Comparison of ENCODE assay signal across 18 mouse cellular contexts in genomic region chr12:82489621-82490020, GRCm38 (mm10).
DNase-seq lines count a peak whose midpoint lies in the region; ATAC-seq and TF ChIP-seq lines count a peak whose summit lies in the region.
"Had no signal": no experiment of that assay in that cellular context is flagged by ENCODE, and none has a peak within 500 bp of the region (broad histone marks: within the 10 kb centered on the region; RNA-seq: fewer than 3 reads in every experiment).

No protein-coding gene starts in this region.

- WGBS in intestine, embryonic 14.5 days = 57% methylated on average over 7 of the region's 7 CpGs
- WGBS in intestine, embryonic 15.5 days = 55% methylated on average over 7 of the region's 7 CpGs
- WGBS in kidney, postnatal 0 days = 61% methylated on average over 7 of the region's 7 CpGs

- no peak overlapping the region for H3K4me3 ChIP-seq in intestine, embryonic 14.5 days (ENCODE audit: low read depth, low read length)
- H3K4me3 ChIP-seq in intestine, embryonic 15.5 days (replicated peaks) = no peak overlapping the region
- no peak overlapping the region for H3K4me3 ChIP-seq in brown adipose tissue, adult 24 weeks (ENCODE audit: insufficient read depth, low read depth, low read length)
- H3K4me3 ChIP-seq in kidney, postnatal 0 days (replicated peaks; ENCODE audit: low read depth, low read length) = no peak overlapping the region
- H3K4me3 ChIP-seq: forebrain, embryonic 15.5 days; hindbrain, embryonic 10.5 days; liver, embryonic 15.5 days; myocyte had no signal

- H3K36me3 ChIP-seq in intestine, embryonic 14.5 days (ENCODE audit: control insufficient read depth, insufficient read depth, low read length) = no peaks in the 10 kb centered on the region
- H3K36me3 ChIP-seq in intestine, embryonic 15.5 days = no peaks in the 10 kb centered on the region
- no peaks in the 10 kb centered on the region for H3K36me3 ChIP-seq in kidney, postnatal 0 days (ENCODE audit: insufficient read depth, low read length)
- H3K36me3 ChIP-seq: forebrain, embryonic 15.5 days; G1E; hindbrain, embryonic 10.5 days; liver, embryonic 15.5 days had no signal

- no peak for TF ChIP-seq CTCF in kidney, postnatal 0 days (IDR thresholded peaks at IDR 0.05; ENCODE audit: low read depth)

- no peak overlapping the region for H3K4me2 ChIP-seq in intestine, embryonic 14.5 days (ENCODE audit: low read length)
- no peak overlapping the region for H3K4me2 ChIP-seq in intestine, embryonic 15.5 days (replicated peaks)
- H3K4me2 ChIP-seq in kidney, postnatal 0 days (ENCODE audit: low read length) = no peak overlapping the region
- H3K4me2 ChIP-seq: forebrain, embryonic 15.5 days; liver, embryonic 15.5 days; midbrain, embryonic 11.5 days had no signal

- no peaks in the 10 kb centered on the region for H3K27me3 ChIP-seq in intestine, embryonic 14.5 days (replicated peaks; ENCODE audit: control insufficient read depth, insufficient read depth, low read length)
- no peaks in the 10 kb centered on the region for H3K27me3 ChIP-seq in intestine, embryonic 15.5 days (replicated peaks)
- H3K27me3 ChIP-seq in kidney, postnatal 0 days (ENCODE audit: insufficient read depth, low read length) = no peaks in the 10 kb centered on the region
- H3K27me3 ChIP-seq: forebrain, embryonic 15.5 days; liver, embryonic 15.5 days had no signal

- no peak for ATAC-seq in intestine, embryonic 14.5 days (replicated peaks; ENCODE audit: low FRiP score, low TSS enrichment, low read depth)
- no peak for ATAC-seq in intestine, embryonic 15.5 days
- ATAC-seq in kidney, postnatal 0 days (replicated peaks; ENCODE audit: low FRiP score, low read depth) = no peak
- no peak for ATAC-seq in activated CD4-positive, CD25-positive, alpha-beta regulatory T cell, adult 4 months
- ATAC-seq: forebrain, embryonic 15.5 days; intestine, embryonic 16.5 days had no signal

- no peak overlapping the region for H3K27ac ChIP-seq in intestine, embryonic 14.5 days (ENCODE audit: low read depth)
- H3K27ac ChIP-seq in intestine, embryonic 15.5 days = no peak overlapping the region
- H3K27ac ChIP-seq in brown adipose tissue, adult 24 weeks (replicated peaks; ENCODE audit: low read depth, low read length) = peak overlapping the region; percentile 45
- H3K27ac ChIP-seq in kidney, postnatal 0 days = no peak overlapping the region
- H3K27ac ChIP-seq: forebrain, embryonic 15.5 days; hindbrain, embryonic 10.5 days; liver, embryonic 15.5 days had no signal

- H3K9me3 ChIP-seq in intestine, embryonic 14.5 days (ENCODE audit: control insufficient read depth, low read length) = no peaks in the 10 kb centered on the region
- no peaks in the 10 kb centered on the region for H3K9me3 ChIP-seq in intestine, embryonic 15.5 days
- H3K9me3 ChIP-seq in kidney, postnatal 0 days (replicated peaks; ENCODE audit: low read length) = no peaks in the 10 kb centered on the region
- H3K9me3 ChIP-seq: forebrain, embryonic 15.5 days; G1E; liver, embryonic 15.5 days had no signal

- no peak overlapping the region for H3K9ac ChIP-seq in intestine, embryonic 14.5 days (ENCODE audit: low read length)
- no peak overlapping the region for H3K9ac ChIP-seq in intestine, embryonic 15.5 days
- H3K9ac ChIP-seq in kidney, postnatal 0 days (ENCODE audit: low read depth, low read length) = no peak overlapping the region
- H3K9ac ChIP-seq: forebrain, embryonic 15.5 days; liver, embryonic 15.5 days had no signal

- DNase-seq in intestine, embryonic 14.5 days (ENCODE audit: low spot score) = peak; percentile 50
- peak; percentile 12 for DNase-seq in kidney, postnatal 0 days (ENCODE audit: low spot score)
- peak; percentile 82 for DNase-seq in lung, postnatal 25 days (ENCODE audit: low spot score)
- DNase-seq in spleen, adult 18-20 months = no peak
- no peak for DNase-seq in cerebellum, postnatal 10 days
- DNase-seq: cerebellum, adult 2 months; gastrocnemius, postnatal 25 days; right cerebral cortex, postnatal 25 days had no signal

- H3K4me1 ChIP-seq in intestine, embryonic 14.5 days (replicated peaks; ENCODE audit: control insufficient read depth, insufficient read depth, low read length) = no peaks in the 10 kb centered on the region
- H3K4me1 ChIP-seq in intestine, embryonic 15.5 days (replicated peaks) = no peaks in the 10 kb centered on the region
- peaks cover 2% of the 10 kb centered on the region; the same call in 1 of the 2 replicates for H3K4me1 ChIP-seq in brown adipose tissue, adult 24 weeks (ENCODE audit: control insufficient read depth, insufficient read depth, insufficient read length, low read length)
- no peaks in the 10 kb centered on the region for H3K4me1 ChIP-seq in kidney, postnatal 0 days (replicated peaks; ENCODE audit: insufficient read depth, low read length)

Comparison
In these comparisons a context has a peak if more than half of its experiments do, and no peak if none do; other contexts are left out.
1. DNase-seq: peak in intestine, embryonic 14.5 days (single experiment), kidney, postnatal 0 days (single experiment) and lung, postnatal 25 days (single experiment); none in spleen, adult 18-20 months (0 of 2) and cerebellum, postnatal 10 days (0 of 2).